Mouse (Mus musculus): ENCODE measurements around the gene Amotl2. TPM values are rescaled to one million over a fixed set of nuclear protein-coding genes. Genes with fewer than 3 reads are reported as not detected.

Amotl2 gene
- polyA plus RNA-seq, 1 experiment, result 26.3 TPM

GRCm38 (mm10) chr9:102777631-102778591 lies 61.4 kb downstream of the Amotl2 start:
- TF ChIP-seq POLR2A (IDR thresholded peaks at IDR 0.05; ENCODE audit: borderline replicate concordance, control insufficient read depth, low read depth, low read length), result no peak
- no peak for TF ChIP-seq CTCF (IDR thresholded peaks at IDR 0.05; ENCODE audit: control insufficient read depth, insufficient read depth, low read length)
- peaks cover 3% of the 10 kb centered on the region for H3K4me1 ChIP-seq (ENCODE audit: control insufficient read depth, insufficient read depth, low read length)
- H3K27ac ChIP-seq (ENCODE audit: control insufficient read depth, insufficient read depth, low read depth, low read length, poor library complexity), result no peak overlapping the region
- no peak overlapping the region for H3K4me3 ChIP-seq (replicated peaks; ENCODE audit: control insufficient read depth, low read depth, low read length)
- WGBS, result 20% methylated on average over 18 of the region's 18 CpGs

DNA sequence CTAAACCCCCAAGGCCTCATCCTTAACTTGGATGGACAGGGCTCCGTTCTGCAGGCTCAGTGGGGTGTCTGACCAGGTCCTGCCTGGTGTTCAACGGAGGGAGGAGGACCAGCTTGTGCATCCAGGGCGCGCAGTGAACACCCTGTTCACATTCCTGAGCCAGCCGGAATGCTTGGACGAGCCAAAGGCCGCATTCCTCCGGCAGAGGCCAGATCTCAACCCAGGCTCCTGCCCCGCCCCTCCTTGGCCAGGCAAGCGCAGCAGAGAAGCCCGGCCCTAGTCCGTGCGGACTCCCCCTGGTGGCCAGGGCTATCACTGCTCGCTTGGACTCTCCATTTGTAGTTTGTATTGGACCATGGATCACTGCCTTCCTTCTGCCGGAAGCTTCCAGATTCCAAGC lies 63.0 kb downstream of the Amotl2 start:
- TF ChIP-seq CTCF (IDR thresholded peaks at IDR 0.05; ENCODE audit: control insufficient read depth, insufficient read depth, low read length) (peak; percentile 80), POLR2A (IDR thresholded peaks at IDR 0.05; ENCODE audit: borderline replicate concordance, control insufficient read depth, low read depth, low read length) (no peak; the same call in 1 of the 2 replicates)
- H3K4me1 ChIP-seq (ENCODE audit: control insufficient read depth, insufficient read depth, low read length), result peaks cover 3% of the 10 kb centered on the region
- no peak overlapping the region for H3K27ac ChIP-seq (ENCODE audit: control insufficient read depth, insufficient read depth, low read depth, low read length, poor library complexity)

More for the DNA sequence above, 63.0 kb downstream of the Amotl2 start:
- whole genome bisulfite sequencing, result 19% methylated on average over 15 of the region's 15 CpGs
- H3K4me3 ChIP-seq (replicated peaks; ENCODE audit: control insufficient read depth, low read depth, low read length), result no peak overlapping the region

Other genes with a start within 250 kb of the Amotl2 start
- gene Ky, start 210.9 kb upstream of the Amotl2 start, polyA plus RNA-seq (2011; ENCODE audit: insufficient read depth, insufficient read length, low replicate concordance, missing spikeins), result not detected in 2 replicates
- 35.9 and 39.4 TPM in 2 replicates for gene Anapc13, start 90.4 kb upstream of the Amotl2 start, polyA plus RNA-seq (2011; ENCODE audit: insufficient read depth, insufficient read length, low replicate concordance, missing spikeins)
- 49.2 and 80.1 TPM in 2 replicates for gene Cep63, start 90.1 kb upstream of the Amotl2 start, polyA plus RNA-seq (2011; ENCODE audit: insufficient read depth, insufficient read length, low replicate concordance, missing spikeins)
- gene Ryk, start 118.2 kb downstream of the Amotl2 start, polyA plus RNA-seq (2011; ENCODE audit: insufficient read depth, insufficient read length, low replicate concordance, missing spikeins), result 5.5 and 7.4 TPM in 2 replicates

Data from bone marrow, adult 2 months (tissue).